Mouse (Mus musculus): ENCODE data around the gene Nedd9. TPM values are rescaled to one million over a fixed set of nuclear protein-coding genes. Genes with fewer than 3 reads are reported as not detected.
"Not testable (repeated sequence)": the region's sequence is repeated elsewhere in the genome, so short reads cannot be mapped to it uniquely, and the experiment has no call there.

Gene Nedd9
- polyA plus RNA-seq, 1 experiment from 2014 or later = 65.3 TPM

DNA sequence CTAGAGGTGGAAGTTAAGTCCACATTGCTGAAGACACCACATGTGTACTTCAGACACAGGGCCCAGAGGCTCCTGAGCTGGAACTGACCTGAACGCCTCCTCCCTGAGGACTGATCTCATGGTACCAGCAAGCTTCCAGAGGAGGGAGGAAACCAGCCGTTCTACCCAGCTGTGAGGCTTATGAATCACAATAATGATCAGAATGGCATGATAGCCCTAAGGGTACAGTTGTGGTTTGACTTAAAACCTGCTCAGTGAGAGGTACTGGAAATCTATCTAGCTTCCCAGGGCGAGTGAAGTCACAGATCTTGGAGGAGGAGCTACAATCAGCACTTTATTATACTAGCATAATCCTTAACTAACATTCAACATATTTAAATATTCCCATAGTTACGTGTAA lies 201.7 kb downstream of the Nedd9 start:
- Histone ChIP-seq H3K4me3 (ENCODE audit: low read depth, low read length) (no peak overlapping the region), H3K27me3 (ENCODE audit: control insufficient read depth, insufficient read depth, low read length) (no peaks in the 10 kb centered on the region), H3K4me1 (ENCODE audit: control insufficient read depth, insufficient read depth, low read length) (no peaks in the 10 kb centered on the region), H3K9me3 (ENCODE audit: control insufficient read depth, low read length) (no peaks in the 10 kb centered on the region), H3K27ac (ENCODE audit: low read depth, low read length) (no peak overlapping the region), H3K36me3 (ENCODE audit: control insufficient read depth, insufficient read depth, low read length) (no peaks in the 10 kb centered on the region), H3K9ac (ENCODE audit: low read length) (no peak overlapping the region), H3K4me2 (ENCODE audit: low read depth) (no peak overlapping the region)
- WGBS = 65% methylated on average over 4 of the region's 4 CpGs
- DNase-seq (ENCODE audit: low spot score) = no peak
- ATAC-seq (ENCODE audit: insufficient read depth, low FRiP score, low TSS enrichment) = no peak

DNA sequence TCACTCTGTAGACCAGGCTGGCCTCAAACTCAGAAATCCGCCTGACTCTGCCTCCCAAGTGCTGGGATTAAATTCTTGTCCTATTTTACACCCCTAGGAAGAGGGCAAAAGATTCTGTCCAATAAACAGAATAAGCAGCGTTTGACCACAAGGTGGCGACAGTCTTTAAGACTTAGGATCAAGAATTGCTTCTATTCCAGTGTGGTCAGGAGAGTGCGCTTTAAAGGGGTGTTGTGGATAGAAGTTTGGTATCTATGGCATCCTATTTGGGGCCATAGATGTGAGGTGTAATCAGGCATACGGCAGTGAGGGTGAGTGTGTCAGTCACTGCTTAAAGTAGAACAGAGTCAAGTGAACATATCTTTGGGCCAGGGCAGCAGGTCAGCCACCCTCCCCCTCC lies 203.9 kb downstream of the Nedd9 start:
- H3K9me3 ChIP-seq (ENCODE audit: control insufficient read depth, low read length) = no peaks in the 10 kb centered on the region
- H3K4me3 ChIP-seq (ENCODE audit: low read depth, low read length) = no peak overlapping the region
- DNase-seq (ENCODE audit: low spot score) = peak; percentile 78
- no peak overlapping the region for H3K9ac ChIP-seq (ENCODE audit: low read length)
- no peak overlapping the region for H3K27ac ChIP-seq (ENCODE audit: low read depth, low read length)
- no peaks in the 10 kb centered on the region for H3K4me1 ChIP-seq (ENCODE audit: control insufficient read depth, insufficient read depth, low read length)
- no peaks in the 10 kb centered on the region for H3K36me3 ChIP-seq (ENCODE audit: control insufficient read depth, insufficient read depth, low read length)
- 35% methylated on average over 5 of the region's 5 CpGs for WGBS
- peak; percentile 35; the same call in 1 of the 2 replicates for ATAC-seq (ENCODE audit: insufficient read depth, low FRiP score, low TSS enrichment)
- no peaks in the 10 kb centered on the region for H3K27me3 ChIP-seq (ENCODE audit: control insufficient read depth, insufficient read depth, low read length)
- no peak overlapping the region for H3K4me2 ChIP-seq (ENCODE audit: low read depth)

DNA sequence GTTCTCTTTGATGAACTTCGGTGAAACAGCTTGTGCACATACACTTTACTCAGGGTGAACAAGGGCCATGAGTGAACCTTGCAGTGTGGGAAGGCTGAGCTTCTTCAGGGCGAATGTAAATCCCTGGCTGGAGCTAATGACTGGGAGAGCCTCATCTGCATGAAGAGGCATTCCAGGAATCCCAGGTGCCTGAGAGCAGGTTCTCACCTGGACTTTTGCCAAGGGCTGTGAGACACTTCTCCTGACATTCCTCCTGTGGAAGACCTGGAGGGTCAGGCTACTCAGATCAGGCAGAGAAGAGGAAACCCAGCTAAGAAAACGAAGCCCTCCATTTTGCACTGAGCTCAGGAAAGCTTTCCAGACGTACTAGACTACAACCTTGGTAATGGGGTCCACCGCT lies 206.5 kb downstream of the Nedd9 start:
- Histone ChIP-seq H3K9me3 (ENCODE audit: control insufficient read depth, low read length) (no peaks in the 10 kb centered on the region), H3K36me3 (ENCODE audit: control insufficient read depth, insufficient read depth, low read length) (no peaks in the 10 kb centered on the region), H3K4me3 (ENCODE audit: low read depth, low read length) (no peak overlapping the region), H3K9ac (ENCODE audit: low read length) (no peak overlapping the region), H3K27ac (ENCODE audit: low read depth, low read length) (no peak overlapping the region), H3K4me1 (ENCODE audit: control insufficient read depth, insufficient read depth, low read length) (no peaks in the 10 kb centered on the region), H3K4me2 (ENCODE audit: low read depth) (no peak overlapping the region), H3K27me3 (ENCODE audit: control insufficient read depth, insufficient read depth, low read length) (no peaks in the 10 kb centered on the region)
- DNase-seq (ENCODE audit: low spot score) = no peak
- ATAC-seq (ENCODE audit: insufficient read depth, low FRiP score, low TSS enrichment) = no peak
- 72% methylated on average over 5 of the region's 5 CpGs for WGBS

DNA sequence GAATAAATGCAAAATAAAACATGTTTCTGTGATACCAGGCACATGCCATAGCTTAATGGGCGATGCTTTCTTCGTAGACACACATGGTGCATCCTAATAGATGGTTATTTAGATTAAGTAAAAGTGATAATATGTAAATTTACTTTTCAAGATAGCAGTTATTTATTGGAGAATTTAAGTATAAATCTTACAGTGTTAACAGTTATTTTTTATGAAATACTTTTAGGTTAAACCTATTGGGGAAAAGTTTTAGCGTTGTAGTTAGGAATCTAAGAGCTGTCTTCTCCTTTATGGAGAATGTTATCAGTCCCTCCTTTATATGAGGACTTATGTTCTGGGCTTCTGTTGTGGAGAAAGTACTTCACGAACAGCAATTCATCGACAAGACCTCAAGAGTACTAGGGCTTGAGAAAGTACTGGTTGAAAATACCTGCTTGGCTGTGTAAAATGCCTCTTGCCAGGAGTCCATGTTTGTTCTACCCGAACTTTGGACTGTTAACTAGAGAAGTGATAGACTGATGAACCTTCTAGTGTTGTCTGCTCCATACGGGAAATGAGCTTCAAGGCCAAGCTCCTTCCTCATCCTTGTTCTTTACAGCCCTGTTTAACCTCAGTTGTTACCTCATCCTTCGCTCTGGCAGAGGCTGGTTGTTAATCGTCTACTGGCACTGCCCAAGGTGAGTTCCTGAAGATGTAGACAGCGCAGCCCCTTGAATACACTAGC lies 213.1 kb downstream of the Nedd9 start, which contains the start of gene Gm17364:
Gene Gm17364 (minus strand): TSS at position 51 of the 724 bp plus-strand sequence.
- no peak for ATAC-seq (ENCODE audit: insufficient read depth, low FRiP score, low TSS enrichment)
- WGBS = 96% methylated on average over 10 of the region's 10 CpGs
- no peak within 1 kb of the TSS for H3K4me2 ChIP-seq (ENCODE audit: low read depth)
- H3K27me3 ChIP-seq (ENCODE audit: control insufficient read depth, insufficient read depth, low read length) = no peaks in the 10 kb centered on the region
- no peak for DNase-seq (ENCODE audit: low spot score)
- H3K9me3 ChIP-seq (ENCODE audit: control insufficient read depth, low read length) = no peaks in the 10 kb centered on the region
- H3K4me3 ChIP-seq (ENCODE audit: low read depth, low read length) = no peak within 1 kb of the TSS
- no peak within 1 kb of the TSS for H3K9ac ChIP-seq (ENCODE audit: low read length)
- no peak within 1 kb of the TSS for H3K27ac ChIP-seq (ENCODE audit: low read depth, low read length)
- no peaks in the 10 kb centered on the region for H3K36me3 ChIP-seq (ENCODE audit: control insufficient read depth, insufficient read depth, low read length)
- H3K4me1 ChIP-seq (ENCODE audit: control insufficient read depth, insufficient read depth, low read length) = no peaks in the 10 kb centered on the region

DNA sequence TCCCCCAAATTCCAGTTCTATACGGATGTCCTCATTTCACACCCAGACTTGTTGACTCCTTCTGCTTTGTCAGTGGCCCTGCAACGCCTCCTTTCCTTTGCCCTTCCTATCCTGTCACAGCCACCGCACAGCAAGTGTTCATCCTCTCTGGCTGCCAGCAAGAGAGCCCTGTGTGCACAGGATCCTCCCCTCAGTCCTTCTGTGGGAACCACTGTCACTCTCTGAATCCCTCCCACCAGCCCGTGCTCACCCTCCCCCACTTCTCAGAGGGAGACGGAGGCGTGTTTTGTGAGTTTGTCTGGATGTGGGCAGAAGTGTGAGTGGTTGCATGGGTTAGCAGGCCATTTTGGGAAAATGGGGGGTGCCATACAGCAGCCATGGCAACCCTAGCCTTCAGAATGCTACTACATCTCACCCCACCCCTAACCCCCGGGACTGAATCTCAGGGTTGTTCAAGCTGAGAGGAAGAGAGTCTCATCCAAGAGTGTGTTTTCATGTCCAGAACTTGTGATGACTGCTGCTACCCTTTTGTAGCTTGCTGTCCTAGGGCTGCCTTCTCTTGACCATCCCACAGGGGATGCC lies 219.2 kb downstream of the Nedd9 start:
- 47% methylated on average over 7 of the region's 7 CpGs for WGBS
- Histone ChIP-seq H3K4me3 (ENCODE audit: low read depth, low read length) (no peak overlapping the region), H3K9me3 (ENCODE audit: control insufficient read depth, low read length) (no peaks in the 10 kb centered on the region), H3K4me1 (ENCODE audit: control insufficient read depth, insufficient read depth, low read length) (no peaks in the 10 kb centered on the region; the same call in 1 of the 2 replicates), H3K36me3 (ENCODE audit: control insufficient read depth, insufficient read depth, low read length) (no peaks in the 10 kb centered on the region), H3K4me2 (ENCODE audit: low read depth) (no peak overlapping the region), H3K9ac (ENCODE audit: low read length) (no peak overlapping the region), H3K27me3 (ENCODE audit: control insufficient read depth, insufficient read depth, low read length) (no peaks in the 10 kb centered on the region), H3K27ac (ENCODE audit: low read depth, low read length) (no peak overlapping the region)
- DNase-seq (ENCODE audit: low spot score) = peak; percentile 17
- no peak for ATAC-seq (ENCODE audit: insufficient read depth, low FRiP score, low TSS enrichment)

DNA sequence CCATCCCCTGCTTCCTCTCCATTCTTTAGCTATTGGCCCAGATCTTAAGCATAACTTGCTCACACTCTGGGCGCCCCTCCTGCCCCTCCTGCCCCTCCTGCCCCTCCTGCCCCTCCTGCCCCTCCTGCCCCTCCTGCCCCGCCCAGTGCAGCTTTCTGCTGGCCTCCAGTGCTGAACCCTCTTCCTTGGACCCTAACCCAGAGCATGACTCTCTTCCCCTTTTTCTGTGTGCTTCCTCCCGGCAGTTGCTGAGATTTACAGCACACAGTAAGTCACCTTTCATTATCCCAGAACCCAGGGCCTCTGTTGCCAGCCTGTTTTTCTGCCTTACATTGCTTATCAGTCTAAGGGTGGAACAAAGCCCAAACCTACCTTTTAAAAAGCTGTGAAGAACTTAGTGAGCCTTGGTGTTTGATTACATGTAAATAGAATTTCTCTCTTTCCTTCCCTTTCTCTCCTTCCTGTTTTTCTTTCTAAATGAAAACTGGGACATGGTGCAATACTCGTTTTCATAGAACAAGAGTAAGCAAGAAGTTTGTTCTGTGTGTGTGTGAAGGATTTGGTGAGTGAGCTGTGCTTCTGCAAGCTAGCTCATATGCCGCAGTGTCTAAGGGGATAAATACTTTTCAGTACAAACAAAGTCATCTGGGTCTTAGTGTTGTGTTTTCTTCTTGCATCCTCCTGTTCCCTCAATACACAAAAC lies 223.7 kb downstream of the Nedd9 start:
- H3K9me3 ChIP-seq (ENCODE audit: control insufficient read depth, low read length) = no peaks in the 10 kb centered on the region
- H3K9ac ChIP-seq (ENCODE audit: low read length) = no peak overlapping the region
- H3K4me2 ChIP-seq (ENCODE audit: low read depth) = no peak overlapping the region
- DNase-seq (ENCODE audit: low spot score) (no peak), ATAC-seq (ENCODE audit: insufficient read depth, low FRiP score, low TSS enrichment) (no peak)
- WGBS = 83% methylated on average over 5 of the region's 5 CpGs
- H3K27me3 ChIP-seq (ENCODE audit: control insufficient read depth, insufficient read depth, low read length) = no peaks in the 10 kb centered on the region
- H3K36me3 ChIP-seq (ENCODE audit: control insufficient read depth, insufficient read depth, low read length) = no peaks in the 10 kb centered on the region
- no peaks in the 10 kb centered on the region; the same call in 1 of the 2 replicates for H3K4me1 ChIP-seq (ENCODE audit: control insufficient read depth, insufficient read depth, low read length)
- no peak overlapping the region for H3K27ac ChIP-seq (ENCODE audit: low read depth, low read length)
- H3K4me3 ChIP-seq (ENCODE audit: low read depth, low read length) = no peak overlapping the region

DNA sequence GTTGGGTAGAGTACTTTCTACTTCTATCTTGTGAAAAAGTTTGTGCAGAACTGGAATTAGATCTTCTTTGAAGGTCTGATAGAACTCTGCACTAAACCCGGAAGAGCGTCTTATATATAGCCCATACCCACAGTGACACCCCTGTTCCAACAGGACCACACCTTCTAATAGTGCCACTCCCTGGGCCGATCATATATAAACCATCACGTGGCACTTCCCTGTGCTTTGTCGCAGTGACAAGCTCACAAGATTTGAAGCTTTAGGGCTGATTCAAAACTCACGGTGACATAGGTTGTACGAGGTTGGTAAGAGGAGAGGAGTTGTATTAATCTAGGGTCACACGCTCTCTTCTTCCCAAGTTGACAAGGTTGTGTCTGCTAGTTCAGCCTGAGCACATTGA lies 225.5 kb downstream of the Nedd9 start:
- not testable (repeated sequence) for H3K4me1 ChIP-seq (ENCODE audit: control insufficient read depth, insufficient read depth, low read length); H3K27ac ChIP-seq (ENCODE audit: low read depth, low read length); DNase-seq (ENCODE audit: low spot score); H3K9me3 ChIP-seq (ENCODE audit: control insufficient read depth, low read length); H3K9ac ChIP-seq (ENCODE audit: low read length); ATAC-seq (ENCODE audit: insufficient read depth, low FRiP score, low TSS enrichment); H3K36me3 ChIP-seq (ENCODE audit: control insufficient read depth, insufficient read depth, low read length); H3K4me3 ChIP-seq (ENCODE audit: low read depth, low read length); H3K4me2 ChIP-seq (ENCODE audit: low read depth); H3K27me3 ChIP-seq (ENCODE audit: control insufficient read depth, insufficient read depth, low read length)
- 95% methylated on average over 8 of the region's 8 CpGs for WGBS
